Mouse (Mus musculus): ENCODE data around the gene Trp53bp2. TPM values are rescaled to one million over a fixed set of nuclear protein-coding genes. Genes with fewer than 3 reads are reported as not detected.

Trp53bp2 gene
- total and polyA plus RNA-seq, 2 experiments from 2014 or later = 11.2 to 20.8 TPM

DNA sequence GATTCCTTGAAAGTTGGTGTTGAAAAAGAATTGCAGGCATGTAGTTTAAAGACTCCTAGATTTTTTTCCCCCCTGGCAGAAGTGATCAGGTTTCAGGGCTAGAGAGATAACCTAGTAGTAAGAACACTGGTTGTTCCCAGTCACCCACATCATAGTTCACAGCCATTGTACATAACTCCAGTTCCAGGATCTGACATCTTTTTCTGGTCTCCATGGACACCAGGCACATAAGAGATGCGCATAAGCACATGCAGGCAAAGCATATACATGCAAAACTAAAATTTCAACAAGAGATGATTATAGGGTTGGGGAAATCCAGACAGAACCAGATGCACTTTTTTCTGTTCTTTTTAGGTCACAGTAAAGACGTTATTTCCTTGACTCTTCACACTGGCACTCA, 46.1 kb downstream of the Trp53bp2 start:
- WGBS = 78% methylated on average over 2 of the region's 2 CpGs
- H3K27me3 ChIP-seq (ENCODE audit: insufficient read depth, low read length) = no peaks in the 10 kb centered on the region
- DNase-seq (ENCODE audit: low spot score) (no peak), ATAC-seq (no peak)
- no peaks in the 10 kb centered on the region for H3K9me3 ChIP-seq (ENCODE audit: low read length)
- H3K4me2 ChIP-seq (ENCODE audit: low read depth, low read length) = no peak overlapping the region
- H3K9ac ChIP-seq (replicated peaks; ENCODE audit: low read length) = no peak overlapping the region
- TF ChIP-seq CTCF (IDR thresholded peaks at IDR 0.05; ENCODE audit: low read depth) = no peak
- no peak overlapping the region for H3K4me3 ChIP-seq (ENCODE audit: low read length)
- H3K36me3 ChIP-seq (ENCODE audit: insufficient read depth, low read length) = peaks cover 10% of the 10 kb centered on the region; the same call in 1 of the 2 replicates
- no peaks in the 10 kb centered on the region for H3K4me1 ChIP-seq (ENCODE audit: insufficient read depth, low read length)
- no peak overlapping the region for H3K27ac ChIP-seq

DNA sequence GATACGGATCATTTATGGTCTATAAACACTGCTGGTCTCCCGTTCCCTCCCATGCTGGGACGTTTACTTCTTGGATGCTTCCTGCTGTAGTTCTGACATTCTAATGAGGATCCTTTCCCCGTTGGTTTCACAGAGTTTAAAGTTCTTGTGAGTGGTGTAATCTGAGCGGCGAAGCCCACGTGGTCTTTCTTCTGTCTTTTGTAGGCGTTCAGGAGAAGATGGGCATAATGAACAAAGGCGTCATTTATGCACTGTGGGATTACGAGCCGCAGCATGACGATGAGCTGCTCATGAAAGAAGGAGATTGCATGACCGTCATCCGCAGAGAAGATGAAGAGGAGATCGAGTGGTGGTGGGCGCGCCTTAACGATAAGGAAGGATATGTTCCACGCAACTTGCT, 49.6 kb downstream of the Trp53bp2 start:
- Histone ChIP-seq H3K27ac (no peak overlapping the region), H3K4me3 (ENCODE audit: low read length) (no peak overlapping the region), H3K4me2 (ENCODE audit: low read depth, low read length) (no peak overlapping the region), H3K27me3 (ENCODE audit: insufficient read depth, low read length) (no peaks in the 10 kb centered on the region), H3K9me3 (ENCODE audit: low read length) (no peaks in the 10 kb centered on the region), H3K9ac (replicated peaks; ENCODE audit: low read length) (no peak overlapping the region), H3K4me1 (ENCODE audit: insufficient read depth, low read length) (no peaks in the 10 kb centered on the region; the same call in 1 of the 2 replicates), H3K36me3 (ENCODE audit: insufficient read depth, low read length) (peaks cover 4% of the 10 kb centered on the region; the same call in 1 of the 2 replicates)
- ATAC-seq = no peak
- no peak for TF ChIP-seq CTCF (IDR thresholded peaks at IDR 0.05; ENCODE audit: low read depth)
- DNase-seq (ENCODE audit: low spot score) = peak; percentile 19
- WGBS = 55% methylated on average over 19 of the region's 19 CpGs

DNA sequence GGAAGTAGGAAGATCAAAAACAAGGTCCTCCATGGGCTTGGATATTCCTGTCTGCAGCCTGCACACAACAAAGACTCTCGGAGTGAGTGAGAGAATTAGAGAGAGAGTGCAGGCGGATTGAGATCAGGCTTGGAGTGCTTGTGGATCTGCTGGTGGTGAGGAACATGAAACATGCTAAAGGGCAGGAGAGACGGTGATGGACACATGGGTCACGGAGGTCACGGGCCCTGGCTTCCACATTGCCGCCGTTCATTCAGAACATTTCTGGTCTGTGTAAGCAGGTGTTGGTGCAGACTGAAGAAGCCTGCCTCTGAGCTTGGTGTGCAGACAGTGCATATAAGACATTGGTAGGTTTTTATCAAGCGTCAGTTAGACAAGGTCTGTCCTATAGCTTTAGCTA, 50.5 kb downstream of the Trp53bp2 start:
- DNase-seq (ENCODE audit: low spot score) = no peak
- H3K9ac ChIP-seq (replicated peaks; ENCODE audit: low read length) = no peak overlapping the region
- ATAC-seq = no peak
- 79% methylated on average over 8 of the region's 8 CpGs for WGBS
- H3K4me3 ChIP-seq (ENCODE audit: low read length) = no peak overlapping the region
- no peaks in the 10 kb centered on the region for H3K27me3 ChIP-seq (ENCODE audit: insufficient read depth, low read length)
- no peak overlapping the region for H3K27ac ChIP-seq
- H3K9me3 ChIP-seq (ENCODE audit: low read length) = no peaks in the 10 kb centered on the region
- H3K4me1 ChIP-seq (ENCODE audit: insufficient read depth, low read length) = no peaks in the 10 kb centered on the region; the same call in 1 of the 2 replicates
- no peak for TF ChIP-seq CTCF (IDR thresholded peaks at IDR 0.05; ENCODE audit: low read depth)
- no peak overlapping the region for H3K4me2 ChIP-seq (ENCODE audit: low read depth, low read length)
- no peaks in the 10 kb centered on the region; the same call in 1 of the 2 replicates for H3K36me3 ChIP-seq (ENCODE audit: insufficient read depth, low read length)

DNA sequence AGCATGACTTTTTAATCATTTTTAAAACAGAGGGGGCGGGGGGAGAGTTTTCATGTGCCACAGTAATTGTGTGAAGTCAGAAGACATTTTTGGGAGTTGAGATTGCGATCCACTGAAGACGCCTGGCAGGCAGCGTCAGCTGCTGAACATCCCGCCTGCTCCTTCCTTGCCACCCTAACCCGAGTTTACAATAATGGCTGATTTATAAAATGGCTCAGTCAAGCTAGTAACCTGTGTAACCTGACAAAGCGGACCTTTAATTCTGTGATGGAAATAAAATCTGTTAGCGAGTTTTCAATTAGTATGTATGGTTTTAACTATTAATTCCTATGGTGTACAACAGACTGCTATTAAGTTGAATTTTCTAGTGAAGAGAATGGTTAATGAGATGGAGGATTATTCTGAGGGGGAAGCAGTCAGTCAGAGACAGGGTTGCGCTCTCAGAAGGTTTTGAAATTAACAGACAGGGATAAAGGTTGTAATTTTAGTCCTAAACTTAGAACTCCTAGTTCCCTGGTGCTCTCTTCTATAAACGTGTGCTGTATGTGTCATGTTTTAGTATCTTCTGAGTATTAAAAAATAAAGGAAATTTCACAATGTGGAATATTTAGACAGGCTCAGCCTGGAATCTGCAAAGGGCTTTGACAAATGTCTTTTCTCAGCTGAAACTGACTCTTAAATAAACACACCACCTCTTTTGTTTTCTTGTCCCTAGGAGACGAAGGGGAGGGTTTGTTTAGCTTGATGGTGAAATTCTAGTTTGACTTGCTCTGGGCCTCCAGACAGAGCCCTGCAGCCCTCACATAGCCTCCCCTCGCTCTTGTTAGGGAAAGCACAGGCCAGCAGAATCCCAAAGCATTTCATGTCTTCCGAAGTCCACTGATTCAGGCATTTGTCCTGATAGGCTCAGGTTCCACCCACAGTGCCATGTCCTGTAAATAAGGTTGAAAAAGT, 51.6 kb downstream of the Trp53bp2 start:
- Histone ChIP-seq H3K4me2 (ENCODE audit: low read depth, low read length) (no peak overlapping the region), H3K36me3 (ENCODE audit: insufficient read depth, low read length) (no peaks in the 10 kb centered on the region; the same call in 1 of the 2 replicates), H3K9me3 (ENCODE audit: low read length) (no peaks in the 10 kb centered on the region), H3K4me3 (ENCODE audit: low read length) (no peak overlapping the region), H3K27me3 (ENCODE audit: insufficient read depth, low read length) (no peaks in the 10 kb centered on the region), H3K27ac (peak overlapping the region; percentile 74), H3K4me1 (ENCODE audit: insufficient read depth, low read length) (peaks cover 4% of the 10 kb centered on the region; the same call in 1 of the 2 replicates), H3K9ac (replicated peaks; ENCODE audit: low read length) (no peak overlapping the region)
- ATAC-seq (no peak), DNase-seq (ENCODE audit: low spot score) (peak; percentile 18)
- TF ChIP-seq CTCF (IDR thresholded peaks at IDR 0.05; ENCODE audit: low read depth) = no peak
- WGBS = 69% methylated on average over 13 of the region's 13 CpGs

DNA sequence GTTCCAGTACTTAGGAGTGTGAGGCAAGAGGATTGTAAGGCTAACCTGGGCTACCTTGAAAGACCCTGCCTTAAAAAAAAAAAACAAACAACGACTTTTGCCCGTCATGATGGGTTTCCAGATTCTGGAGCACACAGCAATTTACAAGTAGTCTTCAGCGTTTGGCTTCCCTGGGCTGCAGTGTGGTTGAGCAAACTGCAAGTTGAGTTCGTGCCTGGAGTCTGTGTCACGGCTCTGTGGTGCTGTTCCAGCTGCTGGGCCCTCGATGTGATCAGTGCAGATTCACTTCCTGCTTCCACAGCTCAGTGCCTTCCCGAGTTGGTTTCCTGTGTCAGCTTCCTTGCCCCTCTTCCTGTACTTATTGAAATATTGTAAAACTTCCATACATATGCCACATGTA, 52.3 kb downstream of the Trp53bp2 start:
- 54% methylated on average over 7 of the region's 7 CpGs for WGBS

DNA sequence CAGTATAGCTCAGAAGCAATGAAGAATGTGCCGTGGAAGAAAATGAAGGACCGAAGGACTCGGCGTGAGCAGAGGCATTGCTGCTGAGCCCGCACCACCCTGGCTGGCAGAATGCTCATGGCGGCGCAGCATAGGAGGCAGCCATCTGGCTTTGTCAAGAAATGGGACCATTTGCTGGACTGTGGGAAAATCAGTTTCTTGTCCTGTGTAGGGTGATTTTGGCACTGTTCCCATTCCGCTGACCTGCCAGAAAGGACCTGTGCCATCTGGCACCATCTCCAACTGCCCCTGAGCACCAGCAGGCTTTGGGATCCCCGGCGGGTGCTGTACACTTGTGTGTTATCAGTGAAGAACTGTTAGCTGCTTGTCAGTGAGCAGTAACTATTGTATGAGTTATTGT, 52.8 kb downstream of the Trp53bp2 start:
- 36% methylated on average over 10 of the region's 10 CpGs for WGBS

More for the DNA sequence above, 52.3 kb downstream of the Trp53bp2 start:
- Histone ChIP-seq H3K9ac (replicated peaks; ENCODE audit: low read length) (no peak overlapping the region), H3K4me1 (ENCODE audit: insufficient read depth, low read length) (peaks cover 4% of the 10 kb centered on the region; the same call in 1 of the 2 replicates), H3K36me3 (ENCODE audit: insufficient read depth, low read length) (no peaks in the 10 kb centered on the region; the same call in 1 of the 2 replicates), H3K4me3 (ENCODE audit: low read length) (no peak overlapping the region), H3K27ac (peak overlapping the region; percentile 74), H3K9me3 (ENCODE audit: low read length) (no peaks in the 10 kb centered on the region), H3K27me3 (ENCODE audit: insufficient read depth, low read length) (no peaks in the 10 kb centered on the region), H3K4me2 (ENCODE audit: low read depth, low read length) (no peak overlapping the region)
- no peak for ATAC-seq
- TF ChIP-seq CTCF (IDR thresholded peaks at IDR 0.05; ENCODE audit: low read depth) = no peak
- peak; percentile 35 for DNase-seq (ENCODE audit: low spot score)

More for the DNA sequence above, 52.8 kb downstream of the Trp53bp2 start:
- H3K4me1 ChIP-seq (ENCODE audit: insufficient read depth, low read length) = peaks cover 4% of the 10 kb centered on the region; the same call in 1 of the 2 replicates
- no peak overlapping the region for H3K4me3 ChIP-seq (ENCODE audit: low read length)
- no peak overlapping the region for H3K9ac ChIP-seq (replicated peaks; ENCODE audit: low read length)
- DNase-seq (ENCODE audit: low spot score) (peak; percentile 85), ATAC-seq (peak; percentile 70)
- no peaks in the 10 kb centered on the region; the same call in 1 of the 2 replicates for H3K36me3 ChIP-seq (ENCODE audit: insufficient read depth, low read length)
- H3K4me2 ChIP-seq (ENCODE audit: low read depth, low read length) = no peak overlapping the region
- no peak for TF ChIP-seq CTCF (IDR thresholded peaks at IDR 0.05; ENCODE audit: low read depth)
- no peaks in the 10 kb centered on the region for H3K27me3 ChIP-seq (ENCODE audit: insufficient read depth, low read length)
- H3K9me3 ChIP-seq (ENCODE audit: low read length) = no peaks in the 10 kb centered on the region
- H3K27ac ChIP-seq = peak overlapping the region; percentile 74

Data from hindbrain, postnatal 0 days (tissue).